Mouse (Mus musculus): ENCODE data around the gene Cacng8.

DNA sequence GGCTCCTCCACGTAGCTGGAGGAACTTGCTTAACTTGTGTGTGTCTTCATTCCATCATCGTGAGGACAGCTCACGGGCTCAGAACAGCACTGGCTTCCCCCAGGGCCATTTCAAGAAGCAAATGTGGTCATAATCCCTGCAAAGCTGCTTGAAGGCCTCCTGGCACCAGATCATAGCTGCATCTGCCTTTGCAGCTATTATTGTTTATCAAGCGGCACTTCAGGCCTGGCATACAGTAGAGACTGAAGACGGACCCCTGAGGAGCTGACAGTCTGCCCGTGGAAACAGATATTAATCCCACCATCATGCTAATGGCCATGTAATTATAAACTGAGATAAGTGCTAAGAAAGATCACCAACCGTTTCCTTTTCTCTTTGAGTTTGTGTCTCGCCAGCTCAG, 50.0 kb downstream of the Cacng8 start:
- TF ChIP-seq FLI1 (IDR thresholded peaks at IDR 0.05; ENCODE audit: low read length) (no peak), GATA1 (IDR thresholded peaks at IDR 0.05; ENCODE audit: borderline replicate concordance, low read length) (no peak)

Measured in megakaryocyte, embryonic 14.5 days (primary cell).